Mouse (Mus musculus) kidney, embryonic 15.5 days (tissue): Measurements from ENCODE around the gene Otud3. TPM values are rescaled to one million over a fixed set of nuclear protein-coding genes. Genes with fewer than 3 reads are reported as not detected.

Source experiments
- ATAC-seq: fragments of 200-750 bp; cut with Nextera tagmentation; replicated peaks from 2 replicates; pipeline ENCODE4 v1.8.0; 2017; ENCODE audit warnings: moderate TSS enrichment; ENCODE audit not compliant: low FRiP score
- H3K27ac ChIP-seq: fragments of 300-500 bp; sonication (generic); 2 replicates; pipeline ENCODE4 v1.5.1; 2015; ENCODE audit warnings: mild to moderate bottlenecking, inconsistent platforms
- H3K27me3 ChIP-seq: fragments of 300-500 bp; sonication (generic); 2 replicates; pipeline ENCODE4 v1.6.1; 2015; ENCODE audit warnings: inconsistent platforms
- H3K36me3 ChIP-seq: fragments of 300-500 bp; sonication (generic); 2 replicates; pipeline ENCODE4 v1.6.1; 2015; ENCODE audit warnings: inconsistent platforms
- H3K4me1 ChIP-seq: fragments of 300-500 bp; sonication (generic); 2 replicates; pipeline ENCODE4 v1.6.1; 2015; ENCODE audit warnings: inconsistent platforms
- H3K4me2 ChIP-seq: fragments of 300-500 bp; sonication (generic); 2 replicates; pipeline ENCODE4 v1.6.1; 2015; ENCODE audit warnings: moderate library complexity, mild to moderate bottlenecking, inconsistent platforms
- H3K4me3 ChIP-seq: fragments of 300-500 bp; sonication (generic); replicated peaks from 2 replicates; pipeline ENCODE4 v1.5.1; 2015; ENCODE audit warnings: mild to moderate bottlenecking, inconsistent platforms
- H3K9ac ChIP-seq: fragments of 300-500 bp; sonication (generic); 2 replicates; pipeline ENCODE4 v1.6.1; 2015; ENCODE audit warnings: mild to moderate bottlenecking, inconsistent platforms
- H3K9me3 ChIP-seq: fragments of 300-500 bp; sonication (generic); replicated peaks from 2 replicates; pipeline ENCODE4 v1.6.1; 2016; ENCODE audit warnings: inconsistent platforms
- WGBS: fragments of 180-500 bp; shearing (Covaris S2); methylation state at CpG from one replicate; pipeline ENCODE4 v1.1.7; 2015; ENCODE audit warnings: mixed read lengths; 5-methylcytosine and 5-hydroxymethylcytosine counted together
- polyA plus RNA-seq: library from polyadenylated mRNA; unstranded; fragments of >200 nt; fragmentation: Nextera tagmentation; extraction: Ambion mirVana; gene quantifications from 2 replicates; pipeline ENCODE4 v1.2.1, GENCODE M21; 2015

Gene Otud3
- polyA plus RNA-seq, result 2.5 and 3.5 TPM in 2 replicates

DNA sequence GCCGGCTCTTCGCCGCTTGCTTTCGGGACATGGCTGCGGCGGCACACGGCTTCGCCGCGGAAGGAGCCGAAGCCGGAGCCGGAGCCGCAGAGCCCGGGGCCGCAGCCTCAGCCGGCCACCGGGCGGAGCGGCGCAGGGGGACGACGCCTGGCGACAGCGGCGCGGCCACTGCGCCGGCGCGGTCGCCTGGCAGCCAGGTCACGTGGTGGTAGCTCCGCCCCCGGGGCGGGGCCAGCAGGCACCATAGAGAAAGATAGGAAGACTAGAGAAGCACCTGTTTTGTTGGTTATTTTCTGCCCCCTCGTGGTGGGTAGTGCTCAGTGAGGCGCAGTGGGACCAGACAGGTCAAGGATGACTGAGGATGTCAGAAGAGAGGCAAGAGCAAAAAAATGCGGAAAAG, at the start of gene Otud3:
Gene Otud3, minus strand, starts transcription at position 149 of the 400 bp plus-strand sequence.
- peak; percentile 93 for ATAC-seq
- H3K27me3 ChIP-seq, result no peaks in the 10 kb centered on the region
- no peaks in the 10 kb centered on the region for H3K9me3 ChIP-seq
- peaks cover 11% of the 10 kb centered on the region for H3K4me1 ChIP-seq
- WGBS, result under 1% methylated on average over 39 of the region's 39 CpGs
- H3K9ac ChIP-seq, result peak within 1 kb of the TSS; percentile 90
- peak within 1 kb of the TSS; percentile 64 for H3K27ac ChIP-seq
- H3K4me3 ChIP-seq, result peak within 1 kb of the TSS; percentile 94
- peaks cover 22% of the 10 kb centered on the region for H3K36me3 ChIP-seq
- H3K4me2 ChIP-seq, result peak within 1 kb of the TSS; percentile 96

DNA sequence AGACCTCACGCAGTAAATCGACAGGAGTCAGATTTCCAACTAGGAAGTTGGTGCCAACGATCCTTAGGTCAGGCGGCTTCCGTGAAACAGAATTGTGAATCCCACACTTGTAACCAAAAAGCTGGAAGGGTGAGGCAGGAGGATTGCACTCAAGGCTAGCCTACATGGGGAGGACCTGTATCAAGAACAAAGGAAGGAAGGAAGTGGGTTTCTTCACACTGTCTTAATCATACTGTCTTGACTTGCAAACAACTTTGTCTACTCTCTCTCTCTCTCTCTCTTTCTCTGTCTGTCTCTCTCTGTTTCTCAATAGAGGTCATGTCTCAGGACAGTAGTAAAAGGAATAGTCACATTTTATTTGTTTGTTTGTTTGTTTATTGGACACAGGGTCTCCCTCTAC, 49.0 kb upstream of the Otud3 start:
- H3K27ac ChIP-seq, result no peak overlapping the region
- H3K9ac ChIP-seq, result no peak overlapping the region
- H3K9me3 ChIP-seq, result no peaks in the 10 kb centered on the region
- H3K27me3 ChIP-seq, result no peaks in the 10 kb centered on the region
- WGBS, result 68% methylated on average over 5 of the region's 5 CpGs
- H3K4me1 ChIP-seq, result peaks cover 37% of the 10 kb centered on the region
- no peaks in the 10 kb centered on the region for H3K36me3 ChIP-seq
- no peak overlapping the region for H3K4me3 ChIP-seq
- no peak for ATAC-seq
- H3K4me2 ChIP-seq, result no peak overlapping the region

DNA sequence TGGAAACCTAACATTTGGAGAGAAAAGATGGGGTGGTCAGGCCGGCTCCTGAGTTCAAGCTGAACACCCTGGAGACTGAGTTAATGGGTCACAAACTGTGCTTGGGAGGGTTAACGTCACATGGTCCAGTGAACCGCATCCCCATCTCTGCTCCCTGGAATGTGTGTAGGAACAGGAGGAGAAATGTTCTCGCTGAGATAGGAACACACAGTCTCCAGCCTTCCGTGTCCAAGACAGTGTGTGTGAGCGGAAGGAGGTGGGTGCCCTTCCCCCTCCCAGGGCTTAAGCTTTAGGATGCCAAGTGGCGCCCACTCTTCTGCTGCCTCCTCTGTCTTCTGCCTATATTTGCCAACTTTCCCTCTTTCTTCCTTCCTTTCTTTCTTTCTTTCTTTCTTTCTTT, 46.2 kb upstream of the Otud3 start:
- no peaks in the 10 kb centered on the region for H3K9me3 ChIP-seq
- no peak overlapping the region for H3K4me2 ChIP-seq
- no peaks in the 10 kb centered on the region for H3K27me3 ChIP-seq
- H3K36me3 ChIP-seq, result no peaks in the 10 kb centered on the region
- no peak overlapping the region for H3K9ac ChIP-seq
- peak; percentile 96 for ATAC-seq
- WGBS, result 36% methylated on average over 7 of the region's 7 CpGs
- no peak overlapping the region for H3K4me3 ChIP-seq
- H3K4me1 ChIP-seq, result peaks cover 20% of the 10 kb centered on the region
- peak overlapping the region; percentile 68 for H3K27ac ChIP-seq

DNA sequence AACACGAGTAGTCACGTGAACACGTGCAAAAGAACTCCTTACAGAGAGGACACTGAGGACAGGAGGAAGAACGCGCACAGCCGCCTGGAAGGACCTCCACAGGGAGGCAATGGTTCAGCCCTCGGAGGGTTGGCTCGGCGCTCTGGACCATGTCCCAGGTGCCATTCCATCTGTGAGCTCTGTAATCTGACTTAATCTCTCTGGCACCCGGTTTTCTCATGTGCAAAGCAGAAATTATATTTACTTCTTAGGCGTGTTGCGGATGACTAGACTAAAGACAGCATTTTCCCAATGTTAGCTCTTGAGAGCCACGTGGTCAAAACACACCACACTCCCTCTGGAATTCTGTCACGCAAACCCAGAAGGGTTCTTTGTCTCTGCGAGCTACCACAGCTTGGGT, 45.4 kb upstream of the Otud3 start:
- 80% methylated on average over 15 of the region's 15 CpGs for WGBS
- peak overlapping the region; percentile 68; the same call in 1 of the 2 replicates for H3K27ac ChIP-seq
- no peak overlapping the region for H3K9ac ChIP-seq
- peaks cover 20% of the 10 kb centered on the region for H3K4me1 ChIP-seq
- H3K9me3 ChIP-seq, result no peaks in the 10 kb centered on the region
- no peaks in the 10 kb centered on the region for H3K36me3 ChIP-seq
- no peak overlapping the region for H3K4me2 ChIP-seq
- no peak for ATAC-seq
- H3K4me3 ChIP-seq, result no peak overlapping the region
- no peaks in the 10 kb centered on the region for H3K27me3 ChIP-seq

DNA sequence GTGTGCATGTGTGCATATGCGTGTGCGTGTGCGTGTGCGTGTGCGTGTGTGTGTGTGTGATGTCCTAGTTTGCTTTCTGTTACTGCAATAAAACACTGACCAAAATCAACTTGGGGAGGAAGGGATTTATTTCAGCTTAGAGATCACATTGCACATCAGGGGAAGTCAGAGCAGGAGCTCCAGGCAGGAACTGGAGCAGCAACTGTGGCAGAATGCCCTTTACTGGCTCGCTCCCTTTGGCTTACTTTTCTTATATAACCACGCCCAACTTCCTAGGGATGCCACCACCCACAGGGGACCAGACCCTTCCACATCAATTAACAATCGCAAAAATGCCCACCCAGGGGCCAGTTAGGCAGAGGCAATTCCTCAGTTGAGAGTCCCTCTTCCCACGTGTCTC, 44.9 kb upstream of the Otud3 start:
- ATAC-seq, result no peak
- H3K27ac ChIP-seq, result peak overlapping the region; percentile 10; the same call in 1 of the 2 replicates
- no peaks in the 10 kb centered on the region for H3K9me3 ChIP-seq
- no peaks in the 10 kb centered on the region for H3K36me3 ChIP-seq
- H3K4me2 ChIP-seq, result no peak overlapping the region
- no peaks in the 10 kb centered on the region for H3K27me3 ChIP-seq
- peaks cover 20% of the 10 kb centered on the region for H3K4me1 ChIP-seq
- WGBS, result 83% methylated on average over 9 of the region's 9 CpGs
- no peak overlapping the region for H3K9ac ChIP-seq
- H3K4me3 ChIP-seq, result no peak overlapping the region

DNA sequence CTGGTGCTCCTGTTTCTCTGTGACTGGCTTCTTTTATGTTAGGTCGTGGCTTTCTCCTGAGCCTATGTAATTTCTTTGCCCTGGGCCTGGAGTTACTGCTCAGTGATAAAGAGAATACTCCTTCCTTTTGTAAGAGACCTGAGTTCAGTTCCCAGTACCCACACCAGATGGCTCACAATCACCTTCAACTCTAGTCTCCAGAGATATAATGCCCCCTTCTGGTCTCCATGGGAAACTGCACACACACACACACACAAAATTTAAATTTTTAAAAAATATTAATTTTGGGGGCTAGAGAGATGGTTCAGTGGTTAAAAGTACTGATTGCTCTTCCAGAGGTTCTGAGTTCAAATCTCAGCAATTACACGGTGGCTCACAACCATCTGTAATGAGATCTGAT, 34.5 kb upstream of the Otud3 start:
- no peak overlapping the region for H3K27ac ChIP-seq
- ATAC-seq, result no peak
- H3K36me3 ChIP-seq, result no peaks in the 10 kb centered on the region
- WGBS, result 82% methylated on average over 2 of the region's 2 CpGs
- no peaks in the 10 kb centered on the region for H3K9me3 ChIP-seq
- no peak overlapping the region for H3K4me2 ChIP-seq
- peaks cover 4% of the 10 kb centered on the region for H3K4me1 ChIP-seq
- H3K9ac ChIP-seq, result no peak overlapping the region
- no peaks in the 10 kb centered on the region for H3K27me3 ChIP-seq
- H3K4me3 ChIP-seq, result no peak overlapping the region

DNA sequence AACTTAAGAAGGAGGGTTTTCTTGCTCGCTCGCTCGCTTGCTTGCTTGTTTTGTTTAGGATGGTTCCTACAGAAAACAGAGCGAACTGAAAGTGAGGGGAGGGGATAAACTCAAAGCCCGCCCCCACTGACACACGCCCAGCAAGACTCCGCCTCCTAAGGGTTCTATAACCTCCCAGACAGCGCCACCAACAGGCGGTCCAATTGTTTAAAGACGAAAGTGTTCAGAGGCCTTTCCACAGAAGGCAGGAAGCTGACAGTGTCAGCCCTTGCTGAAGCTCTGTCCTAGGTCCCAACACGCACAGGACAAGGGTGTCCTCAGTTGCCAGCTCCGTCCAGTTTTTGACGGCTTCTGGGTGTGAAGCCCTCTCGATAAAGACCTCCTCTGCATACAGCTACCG, 30.0 kb upstream of the Otud3 start:
- H3K4me1 ChIP-seq, result peaks cover 33% of the 10 kb centered on the region
- no peak overlapping the region for H3K9ac ChIP-seq
- peak; percentile 20; the same call in 1 of the 2 replicates for ATAC-seq
- no peaks in the 10 kb centered on the region for H3K9me3 ChIP-seq
- peak overlapping the region; percentile 28 for H3K4me3 ChIP-seq
- no peaks in the 10 kb centered on the region for H3K36me3 ChIP-seq
- H3K27ac ChIP-seq, result no peak overlapping the region
- peak overlapping the region; percentile 37 for H3K4me2 ChIP-seq
- WGBS, result 34% methylated on average over 15 of the region's 15 CpGs
- H3K27me3 ChIP-seq, result no peaks in the 10 kb centered on the region

DNA sequence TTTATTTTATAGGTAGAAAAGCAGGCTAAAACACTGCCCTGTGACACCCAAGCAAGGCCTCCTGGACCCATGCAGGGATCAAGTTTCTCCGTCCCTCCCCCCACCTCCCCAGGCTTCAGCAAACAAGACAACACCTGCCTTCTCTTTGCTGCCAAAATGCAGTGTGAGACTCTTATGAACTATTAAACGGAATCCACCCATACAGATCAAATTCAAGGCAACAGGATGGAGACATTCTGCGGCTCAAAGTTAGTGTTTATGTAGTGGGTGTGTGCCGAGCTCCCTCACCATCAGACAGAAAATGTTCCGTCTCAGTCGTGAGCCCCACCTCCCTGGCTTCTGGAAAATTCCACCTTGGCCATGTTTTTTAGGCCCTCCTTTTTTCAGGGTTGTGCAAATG, 28.2 kb upstream of the Otud3 start:
- Histone ChIP-seq H3K4me3 (no peak overlapping the region), H3K9me3 (no peaks in the 10 kb centered on the region), H3K36me3 (no peaks in the 10 kb centered on the region), H3K9ac (no peak overlapping the region), H3K27ac (peak overlapping the region; percentile 80), H3K4me2 (no peak overlapping the region), H3K27me3 (no peaks in the 10 kb centered on the region), H3K4me1 (peaks cover 38% of the 10 kb centered on the region)
- ATAC-seq, result 0 out of 2 replicates have a peak, but pooled peaks have one; percentile 31
- 17% methylated on average over 6 of the region's 6 CpGs for WGBS

DNA sequence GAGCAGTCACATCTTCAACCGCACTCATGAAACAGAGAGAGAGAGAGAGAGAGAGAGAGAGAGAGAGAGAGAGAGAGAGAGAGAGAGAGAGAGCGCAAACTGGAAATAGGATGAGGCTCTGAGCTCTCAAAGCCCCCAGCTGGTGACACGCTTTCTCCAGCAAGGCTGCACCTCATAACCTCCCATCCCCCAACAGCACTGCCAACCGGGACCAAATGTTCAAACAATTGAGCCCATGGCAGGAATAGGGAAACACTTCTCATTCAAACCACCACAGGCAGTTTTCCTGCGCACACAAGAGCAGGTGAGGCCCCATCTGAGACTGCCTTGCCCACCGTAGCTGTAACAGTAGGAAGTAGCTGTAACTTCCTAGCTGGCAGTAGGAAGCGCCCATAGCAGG, 27.7 kb upstream of the Otud3 start:
- H3K36me3 ChIP-seq, result no peaks in the 10 kb centered on the region
- no peak overlapping the region for H3K4me3 ChIP-seq
- peak overlapping the region; percentile 80 for H3K27ac ChIP-seq
- no peaks in the 10 kb centered on the region for H3K27me3 ChIP-seq
- no peaks in the 10 kb centered on the region for H3K9me3 ChIP-seq
- 19% methylated on average over 7 of the region's 7 CpGs for WGBS
- H3K4me1 ChIP-seq, result peaks cover 38% of the 10 kb centered on the region
- ATAC-seq, result no peak
- H3K4me2 ChIP-seq, result no peak overlapping the region
- H3K9ac ChIP-seq, result no peak overlapping the region

DNA sequence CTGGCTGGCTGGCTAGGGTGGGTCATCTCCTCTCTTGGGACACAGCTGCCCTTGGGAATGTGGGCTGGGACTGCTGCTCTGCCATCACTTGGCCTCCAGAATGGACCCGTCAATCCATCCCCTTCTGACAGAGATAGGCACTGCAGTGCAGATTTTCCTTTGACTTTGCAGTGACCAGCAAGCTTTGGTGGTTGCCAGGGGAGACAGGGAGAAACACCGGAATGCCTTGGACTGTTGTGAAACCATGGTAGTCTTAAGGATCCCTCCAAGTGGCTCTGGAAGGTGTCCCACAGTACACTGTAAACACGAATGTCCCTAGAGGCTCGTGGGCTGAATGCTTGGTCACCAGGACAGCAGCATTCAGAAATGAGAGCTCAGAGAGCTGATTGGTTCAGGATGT, 25.7 kb upstream of the Otud3 start:
- WGBS, result 69% methylated on average over 4 of the region's 4 CpGs
- H3K4me2 ChIP-seq, result no peak overlapping the region
- H3K9me3 ChIP-seq, result no peaks in the 10 kb centered on the region
- H3K4me1 ChIP-seq, result peaks cover 38% of the 10 kb centered on the region
- no peaks in the 10 kb centered on the region for H3K27me3 ChIP-seq
- no peak for ATAC-seq
- no peak overlapping the region for H3K4me3 ChIP-seq
- peak overlapping the region; percentile 57; the same call in 1 of the 2 replicates for H3K27ac ChIP-seq
- H3K9ac ChIP-seq, result no peak overlapping the region
- no peaks in the 10 kb centered on the region for H3K36me3 ChIP-seq

DNA sequence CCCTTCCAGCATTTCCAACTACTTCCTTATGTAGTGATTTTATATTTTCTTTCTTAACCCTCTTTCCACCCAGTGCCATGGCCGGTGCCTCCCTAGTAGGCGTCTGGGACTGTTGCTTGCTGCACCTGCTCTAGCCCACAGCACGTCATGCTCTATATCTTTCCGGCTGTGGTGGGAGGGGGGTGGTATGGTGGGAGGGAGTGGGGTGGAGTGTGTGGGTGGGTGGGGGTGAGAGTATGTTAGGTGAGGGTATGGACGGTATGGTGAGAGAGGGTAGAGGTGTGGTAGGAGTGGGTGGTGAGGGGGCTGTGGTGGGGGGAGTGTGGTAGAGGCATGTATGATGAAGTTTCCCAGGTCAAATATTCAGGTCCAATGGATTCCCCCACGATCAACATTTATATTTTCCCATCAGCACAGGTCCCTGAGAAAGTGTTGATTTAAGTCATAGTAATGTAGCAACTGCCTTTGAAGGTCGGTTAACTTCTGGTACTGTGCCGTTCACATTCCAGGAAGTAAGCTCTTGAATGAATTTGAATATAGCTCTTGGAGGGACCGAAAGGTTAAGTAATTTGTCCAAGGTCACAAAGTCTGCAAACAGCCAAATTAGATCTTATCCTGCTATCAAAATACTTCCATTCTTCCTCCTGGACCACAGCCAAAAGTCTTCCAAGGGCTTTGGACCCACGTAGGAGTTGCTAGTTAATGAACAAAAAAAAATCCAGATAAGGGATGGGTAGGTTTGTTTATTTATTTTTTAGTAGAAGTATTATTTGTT, 24.9 kb upstream of the Otud3 start:
- Histone ChIP-seq H3K27ac (peak overlapping the region; percentile 57), H3K9ac (no peak overlapping the region), H3K4me3 (no peak overlapping the region), H3K4me1 (peaks cover 35% of the 10 kb centered on the region), H3K4me2 (no peak overlapping the region), H3K27me3 (no peaks in the 10 kb centered on the region), H3K36me3 (no peaks in the 10 kb centered on the region), H3K9me3 (no peaks in the 10 kb centered on the region)
- WGBS, result 37% methylated on average over 10 of the region's 10 CpGs
- peak; percentile 43; the same call in 1 of the 2 replicates for ATAC-seq

DNA sequence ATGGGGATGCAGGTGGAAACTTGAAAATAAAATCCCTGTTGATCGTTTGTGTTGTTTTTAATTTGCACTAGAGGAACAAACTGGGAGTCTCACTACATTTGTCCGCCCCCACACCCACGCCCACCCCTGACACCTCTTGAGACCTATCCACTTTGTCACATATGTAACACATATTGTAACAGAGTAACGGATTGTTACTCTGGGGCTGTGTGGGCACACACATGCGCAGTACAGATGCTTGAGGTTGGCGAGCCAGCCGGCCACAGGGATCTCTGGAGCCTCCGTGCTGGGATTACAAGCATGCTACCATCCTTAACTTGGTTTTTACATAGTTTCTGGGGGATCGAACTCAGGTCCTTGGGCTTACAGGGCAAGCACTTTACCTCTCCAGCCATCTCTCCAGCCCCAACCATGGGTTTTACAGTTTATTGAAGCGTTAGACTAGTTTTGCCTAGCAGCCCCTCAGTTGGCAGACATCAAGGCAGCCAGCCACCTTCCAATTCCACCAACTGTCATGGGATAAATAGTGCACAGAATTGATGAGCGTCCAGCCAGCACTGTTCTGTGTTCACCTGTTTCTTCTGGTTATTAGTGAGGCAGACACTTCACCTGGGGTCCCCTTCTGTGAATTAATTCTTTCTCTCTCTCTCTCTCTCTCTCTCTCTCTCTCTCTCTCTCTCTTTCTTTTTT, 20.9 kb upstream of the Otud3 start:
- H3K4me2 ChIP-seq, result no peak overlapping the region
- H3K4me1 ChIP-seq, result peaks cover 13% of the 10 kb centered on the region
- no peak overlapping the region for H3K27ac ChIP-seq
- 82% methylated on average over 11 of the region's 11 CpGs for WGBS
- no peaks in the 10 kb centered on the region for H3K36me3 ChIP-seq
- no peak overlapping the region for H3K4me3 ChIP-seq
- H3K9ac ChIP-seq, result no peak overlapping the region
- no peak for ATAC-seq
- no peaks in the 10 kb centered on the region for H3K9me3 ChIP-seq
- H3K27me3 ChIP-seq, result no peaks in the 10 kb centered on the region
